Mouse (Mus musculus) testis, adult 2 months (tissue): ENCODE data around the gene 2010300C02Rik. TPM values are rescaled to one million over a fixed set of nuclear protein-coding genes. Genes with fewer than 3 reads are reported as not detected.

Source experiments
- H3K27ac ChIP-seq: fragments of 200-500 bp; 2 replicates; pipeline ENCODE4 v1.5.1; 2012; ENCODE audit warnings: low read depth, low read length; ENCODE audit not compliant: control insufficient read depth, insufficient read depth
- H3K27me3 ChIP-seq: fragments of 200-500 bp; 2 replicates; pipeline ENCODE4 v1.6.1; 2012; ENCODE audit warnings: mild to moderate bottlenecking, low read length, moderate library complexity; ENCODE audit not compliant: control insufficient read depth, insufficient read depth
- H3K36me3 ChIP-seq: fragments of 200-500 bp; 2 replicates; pipeline ENCODE4 v1.6.1; 2012; ENCODE audit warnings: mild to moderate bottlenecking, low read length; ENCODE audit not compliant: control insufficient read depth, insufficient read depth
- H3K4me1 ChIP-seq: fragments of 200-500 bp; 2 replicates; pipeline ENCODE4 v1.6.1; 2012; ENCODE audit warnings: low read length; ENCODE audit not compliant: control insufficient read depth, insufficient read depth
- H3K4me3 ChIP-seq: fragments of 200-500 bp; 2 replicates; pipeline ENCODE4 v1.5.1; 2012; ENCODE audit warnings: low read depth, mild to moderate bottlenecking, low read length, moderate library complexity, mixed read lengths; ENCODE audit not compliant: control insufficient read depth
- CTCF ChIP-seq: fragments of 200-500 bp; IDR thresholded peaks from 2 replicates; pipeline ENCODE4 v1.5.1; 2012; ENCODE audit warnings: low read depth, mild to moderate bottlenecking, inconsistent platforms, low read length, moderate library complexity; ENCODE audit not compliant: control insufficient read depth, insufficient read depth, insufficient replicate concordance
- POLR2A ChIP-seq: fragments of 200-500 bp; IDR thresholded peaks from 2 replicates; pipeline ENCODE4 v1.6.1; 2012; ENCODE audit warnings: low read depth, mild to moderate bottlenecking, inconsistent platforms, low read length, moderate library complexity; ENCODE audit not compliant: control insufficient read depth
- polyA plus RNA-seq: library from polyadenylated mRNA; depleted of rRNA; stranded (reverse); fragments of >200 nt; gene quantifications from 2 replicates; pipeline ENCODE4 v1.2.3, GENCODE M21; 2012

2010300C02Rik gene
- polyA plus RNA-seq, 1 experiment = 2.2 TPM

- no peak for TF ChIP-seq CTCF
- no peak for TF ChIP-seq POLR2A
- H3K4me3 ChIP-seq = no peak overlapping the region
- no peaks in the 10 kb centered on the region for H3K4me1 ChIP-seq
- H3K27me3 ChIP-seq = no peaks in the 10 kb centered on the region
- no peak overlapping the region for H3K27ac ChIP-seq
- no peaks in the 10 kb centered on the region for H3K36me3 ChIP-seq
Measured at GRCm38 (mm10) chr1:37711082-37711481, 8.8 kb downstream of the 2010300C02Rik start.

DNA sequence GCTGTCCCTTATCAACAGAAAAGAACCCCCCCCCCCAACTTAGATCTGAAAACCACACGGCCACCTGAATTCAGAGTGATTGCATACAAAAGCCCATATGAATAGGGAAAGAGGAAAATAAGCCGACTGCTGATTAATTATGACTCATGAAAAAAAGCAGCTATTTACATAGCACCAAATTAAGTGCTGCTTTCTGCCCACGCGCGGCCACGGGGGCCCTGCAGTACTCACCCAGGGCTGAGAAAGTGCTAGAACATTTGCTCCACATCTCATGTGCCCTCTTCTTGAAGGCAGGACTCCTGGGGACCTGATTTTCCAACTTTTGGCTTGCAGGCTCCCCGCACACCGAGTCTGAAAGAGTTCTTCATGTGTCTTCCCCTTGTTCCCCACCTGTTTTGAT is 10.1 kb downstream of the 2010300C02Rik start:
- Histone ChIP-seq H3K27me3 (no peaks in the 10 kb centered on the region), H3K4me3 (no peak overlapping the region), H3K27ac (no peak overlapping the region), H3K36me3 (no peaks in the 10 kb centered on the region), H3K4me1 (no peaks in the 10 kb centered on the region)
- TF ChIP-seq POLR2A = no peak
- TF ChIP-seq CTCF = no peak

DNA sequence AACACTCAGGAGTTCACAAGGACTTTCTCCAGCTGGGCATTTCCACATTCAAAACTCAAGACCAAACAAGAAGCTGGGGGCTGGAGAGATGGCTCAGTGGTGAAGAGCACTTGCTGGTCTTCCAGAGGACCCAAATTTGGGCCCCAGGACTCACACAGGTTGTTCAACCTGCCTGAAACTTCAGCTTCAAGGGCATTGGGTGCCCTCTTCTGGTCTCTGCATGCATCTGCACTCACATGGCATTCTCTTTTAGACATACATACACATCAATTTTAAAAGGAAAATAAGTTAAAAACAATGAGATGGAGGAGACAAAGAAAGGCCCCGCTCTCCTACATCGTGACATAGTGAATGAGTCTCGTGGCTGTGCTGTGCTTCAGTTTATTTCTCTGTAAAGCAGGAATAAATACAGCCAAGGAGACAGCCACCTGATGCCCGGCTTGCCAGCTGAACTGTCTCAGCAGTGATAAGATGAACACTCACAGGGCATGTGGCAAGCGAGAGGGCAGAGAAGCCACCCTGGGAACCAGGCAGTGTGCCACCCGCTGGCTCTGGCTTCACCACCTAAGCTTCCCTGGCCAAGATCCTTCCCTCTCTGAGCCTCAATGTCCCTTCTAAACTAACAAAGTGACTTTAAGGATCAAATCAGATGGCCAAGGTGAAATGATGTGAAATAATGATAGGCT is 11.5 kb downstream of the 2010300C02Rik start:
- TF ChIP-seq CTCF (no peak), POLR2A (no peak)
- no peak overlapping the region for H3K27ac ChIP-seq
- H3K27me3 ChIP-seq = no peaks in the 10 kb centered on the region
- no peak overlapping the region for H3K4me3 ChIP-seq
- no peaks in the 10 kb centered on the region for H3K36me3 ChIP-seq
- no peaks in the 10 kb centered on the region for H3K4me1 ChIP-seq

GRCm38 (mm10) chr1:37702326-37702725 is 17.6 kb downstream of the 2010300C02Rik start:
- H3K36me3 ChIP-seq = no peaks in the 10 kb centered on the region
- H3K4me3 ChIP-seq = no peak overlapping the region

GRCm38 (mm10) chr1:37698852-37699439 is 20.9 kb downstream of the 2010300C02Rik start:
- TF ChIP-seq POLR2A (no peak), CTCF (no peak)
- Histone ChIP-seq H3K4me1 (no peaks in the 10 kb centered on the region; the same call in 1 of the 2 replicates), H3K27me3 (no peaks in the 10 kb centered on the region), H3K4me3 (no peak overlapping the region), H3K27ac (no peak overlapping the region), H3K36me3 (no peaks in the 10 kb centered on the region)

More at GRCm38 (mm10) chr1:37702326-37702725, 17.6 kb downstream of the 2010300C02Rik start:
- TF ChIP-seq POLR2A (no peak), CTCF (no peak)
- Histone ChIP-seq H3K27ac (no peak overlapping the region), H3K27me3 (no peaks in the 10 kb centered on the region), H3K4me1 (no peaks in the 10 kb centered on the region)

DNA sequence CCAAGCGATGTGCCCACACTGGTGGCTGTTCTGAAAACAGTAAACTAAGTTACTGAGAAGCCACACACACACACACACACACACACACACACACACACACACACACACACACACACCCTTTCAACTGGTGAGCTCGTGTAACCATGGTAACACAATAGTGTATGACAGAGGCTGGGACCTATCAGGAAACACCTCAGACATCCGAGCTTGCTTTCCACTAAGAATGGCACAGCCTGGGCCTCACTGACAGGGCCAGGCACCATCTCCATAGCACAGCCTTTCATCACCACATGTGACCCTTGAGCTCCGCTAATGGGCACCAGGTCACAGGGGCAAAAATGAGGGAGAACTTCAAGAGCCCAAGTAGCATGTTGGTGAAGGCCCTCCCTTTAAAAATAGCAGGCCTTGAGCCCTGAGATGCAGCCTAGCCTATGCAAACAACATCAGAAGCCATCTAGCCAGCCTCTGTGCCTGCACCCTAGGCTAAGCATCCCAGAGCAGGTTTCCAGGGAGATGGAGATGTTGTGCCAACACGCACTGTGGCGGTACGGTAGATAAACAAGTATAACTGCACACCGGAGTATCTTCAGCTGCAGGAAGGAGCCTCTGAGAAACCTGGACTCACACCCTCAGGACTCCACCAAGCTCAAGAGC is 21.6 kb downstream of the 2010300C02Rik start:
- H3K4me1 ChIP-seq = no peaks in the 10 kb centered on the region; the same call in 1 of the 2 replicates
- TF ChIP-seq POLR2A (no peak), CTCF (no peak)
- H3K36me3 ChIP-seq = no peaks in the 10 kb centered on the region
- H3K27me3 ChIP-seq = no peaks in the 10 kb centered on the region
- no peak overlapping the region for H3K4me3 ChIP-seq
- no peak overlapping the region for H3K27ac ChIP-seq

DNA sequence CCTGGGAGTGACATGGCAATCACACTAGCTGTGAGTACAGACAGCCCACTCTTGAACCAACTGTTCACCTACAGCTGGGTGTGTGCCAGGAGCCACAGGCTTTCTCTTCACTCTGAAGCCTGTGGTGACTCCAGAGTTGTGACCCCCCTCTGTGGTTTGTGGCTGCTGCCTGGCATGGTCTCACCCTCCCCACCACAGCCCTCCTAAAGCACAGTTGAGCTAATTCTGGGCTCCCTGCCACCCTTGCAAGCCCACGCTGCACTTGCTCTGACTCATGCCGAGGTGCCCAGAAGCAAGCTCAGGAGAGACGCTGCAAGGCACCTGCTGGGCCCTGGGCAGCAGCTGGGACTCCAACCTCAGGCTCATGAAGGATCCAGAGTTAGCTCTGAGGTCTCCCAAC is 23.0 kb downstream of the 2010300C02Rik start:
- Histone ChIP-seq H3K4me1 (no peaks in the 10 kb centered on the region; the same call in 1 of the 2 replicates), H3K27ac (no peak overlapping the region), H3K36me3 (no peaks in the 10 kb centered on the region), H3K27me3 (no peaks in the 10 kb centered on the region), H3K4me3 (no peak overlapping the region)
- TF ChIP-seq POLR2A = no peak
